Mouse (Mus musculus): Measurements from ENCODE around the gene Snx29.

DNA sequence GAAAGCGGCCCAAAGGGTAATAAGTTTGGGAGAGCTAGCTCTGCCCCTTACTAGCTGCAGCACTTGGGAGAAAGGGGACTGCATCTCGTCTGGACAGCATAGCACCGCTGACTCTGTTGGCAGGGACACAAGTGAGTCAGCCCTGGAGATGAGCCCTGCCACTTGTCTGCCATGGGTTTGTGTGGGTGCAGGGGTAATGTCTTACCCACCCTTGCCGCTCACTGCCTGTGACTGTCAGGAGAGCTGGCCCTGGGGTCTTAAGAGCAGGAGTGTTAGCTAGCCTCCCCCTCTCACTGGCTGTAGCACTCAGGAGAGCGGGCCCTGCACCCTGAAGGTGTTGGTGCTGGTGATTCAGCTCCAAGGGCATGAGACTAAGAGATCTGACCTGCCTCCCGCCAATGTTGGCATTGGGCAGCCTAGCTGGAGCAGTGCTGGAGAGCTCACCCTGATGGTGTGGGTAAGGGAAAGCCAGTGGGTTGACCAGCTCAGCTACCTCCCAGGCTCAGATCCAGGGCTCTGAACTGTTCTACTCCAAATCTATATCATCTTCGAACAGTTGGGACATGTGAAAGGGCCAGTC, 479.3 kb downstream of the Snx29 start:
- TF ChIP-seq POLR2A (IDR thresholded peaks at IDR 0.05; ENCODE audit: control insufficient read depth, extremely low read depth, insufficient read depth, low read length, poor library complexity), result no peak
- no peak for TF ChIP-seq CTCF (IDR thresholded peaks at IDR 0.05; ENCODE audit: borderline replicate concordance, control insufficient read depth, extremely low read depth, insufficient read depth, low read length, poor library complexity)
